Mouse (Mus musculus): ENCODE measurements around the gene Sh3pxd2a.
A peak's percentile ranks its signal among the peaks of the same experiment; 100 is the strongest.

The Sh3pxd2a gene

DNA sequence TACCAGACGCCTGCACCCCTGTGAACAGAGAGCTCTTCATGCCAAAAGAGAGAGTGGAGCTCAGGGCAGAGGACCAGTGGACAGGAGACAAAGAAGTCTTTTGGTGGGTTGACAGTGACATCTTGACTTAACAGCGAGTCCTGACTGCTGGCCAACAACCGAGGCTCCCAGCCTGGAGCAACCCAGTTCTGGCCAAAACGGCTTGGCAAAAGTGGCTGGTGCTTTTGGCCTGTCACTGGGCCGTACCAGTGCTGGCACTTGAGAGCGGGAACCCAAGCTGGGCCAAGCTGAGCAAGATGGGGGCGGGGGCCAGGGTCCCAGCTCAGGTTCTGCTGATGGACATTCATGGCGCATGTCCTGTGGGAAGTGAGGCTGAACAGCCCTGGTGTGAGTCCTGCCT lies 97.6 kb downstream of the Sh3pxd2a start:
- no peak for DNase-seq

DNA sequence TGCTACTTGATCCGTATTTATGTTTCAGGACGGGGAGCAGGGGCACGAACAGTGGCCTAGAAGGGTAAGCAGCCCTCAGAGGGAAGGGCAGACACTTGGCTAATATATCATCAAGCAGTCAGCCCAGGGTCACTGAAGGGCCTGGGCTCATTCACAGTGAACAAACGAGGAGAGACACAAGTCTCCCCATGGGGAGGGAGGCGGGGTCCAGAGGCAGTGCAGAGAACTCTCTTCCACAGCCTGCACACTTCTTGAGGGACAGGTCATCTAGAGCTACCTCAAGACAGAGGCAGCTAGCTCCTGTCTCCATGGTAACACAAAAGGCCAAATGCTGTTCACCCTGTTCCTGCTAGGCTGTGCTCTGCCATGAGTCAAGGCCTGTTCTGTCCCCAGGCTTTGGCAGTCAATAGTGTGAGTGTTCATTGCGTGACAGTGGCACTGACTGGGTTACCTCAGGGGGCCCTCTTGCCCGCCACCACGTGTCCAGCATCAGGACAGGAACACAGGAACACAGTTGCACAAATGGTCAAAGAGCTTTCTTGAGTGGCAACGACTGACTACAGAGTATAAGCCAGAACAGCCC lies 101.0 kb downstream of the Sh3pxd2a start:
- no peak for DNase-seq

DNA sequence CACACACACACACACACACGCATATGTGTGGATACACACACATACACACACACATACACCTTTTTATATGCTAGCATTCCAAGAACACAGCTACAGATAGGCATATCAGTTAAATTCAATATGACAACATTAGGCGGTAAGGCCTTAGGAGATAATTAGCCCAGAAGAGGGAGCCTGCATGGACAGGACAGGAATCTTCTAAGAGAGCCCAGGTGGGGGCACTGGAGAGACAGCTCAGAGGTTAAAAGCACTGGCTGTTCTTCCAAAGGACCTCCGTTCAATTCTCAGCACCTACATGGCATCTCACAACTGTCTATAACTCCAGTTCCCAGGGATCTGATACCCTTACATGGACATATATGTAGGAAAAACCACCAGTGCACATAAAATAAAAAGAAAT lies 103.3 kb downstream of the Sh3pxd2a start:
- DNase-seq, result no peak

DNA sequence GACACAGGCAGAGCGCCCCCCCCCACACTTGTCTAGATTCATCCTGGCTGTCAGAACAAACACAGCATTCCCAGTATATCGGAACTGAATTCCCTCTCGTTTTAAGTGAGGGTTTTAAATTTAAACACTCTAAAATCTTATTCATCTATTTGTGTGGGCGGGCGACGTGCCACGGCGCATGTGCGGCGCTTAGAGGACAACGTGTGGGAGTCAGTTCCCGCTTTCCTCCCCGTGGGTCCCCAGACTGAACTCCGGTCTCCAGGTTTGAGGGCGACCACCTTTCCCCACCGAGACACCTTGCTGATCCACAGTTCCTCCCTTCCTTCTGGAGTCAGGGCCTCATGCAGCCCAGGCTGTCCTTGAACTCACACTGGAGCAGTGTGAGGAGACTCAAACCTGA lies 104.2 kb downstream of the Sh3pxd2a start:
- DNase-seq, result no peak

DNA sequence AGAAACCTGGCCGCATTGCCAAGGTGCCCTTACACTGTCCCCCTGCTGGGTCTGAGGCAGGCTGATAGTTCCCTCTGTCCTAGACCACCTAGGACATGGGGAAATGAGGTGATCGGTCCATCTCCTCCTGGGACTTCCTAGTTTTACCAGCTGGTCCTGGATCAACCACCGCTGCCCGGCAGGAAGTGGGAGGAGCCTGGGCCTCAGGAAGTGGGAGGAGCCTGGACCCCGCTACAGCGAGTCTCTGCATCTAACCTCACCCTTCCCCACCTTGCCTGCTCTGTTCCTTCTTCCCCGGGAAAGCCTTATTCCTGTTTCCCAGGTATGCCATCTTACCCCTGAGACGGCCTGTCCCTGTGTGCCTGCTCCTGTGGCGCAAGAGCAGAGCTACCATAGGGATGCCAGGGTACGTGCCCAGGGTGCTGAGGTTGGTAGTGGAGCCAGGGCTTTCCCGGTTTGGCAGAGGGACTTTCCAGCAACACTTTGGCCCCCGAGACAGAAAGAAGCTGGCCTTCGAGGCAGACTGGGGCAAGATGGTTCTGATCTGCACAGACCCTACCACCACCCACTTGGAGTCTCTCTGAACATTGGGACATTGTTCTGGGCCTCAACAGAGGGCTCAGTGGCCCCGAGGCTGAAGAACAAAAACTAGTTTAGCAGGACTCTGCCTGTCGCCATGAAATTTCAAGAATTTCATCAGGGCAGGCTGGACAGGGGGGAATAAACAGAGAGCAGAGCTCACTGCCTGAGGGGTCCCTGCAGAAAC lies 104.9 kb downstream of the Sh3pxd2a start:
- no peak for DNase-seq

DNA sequence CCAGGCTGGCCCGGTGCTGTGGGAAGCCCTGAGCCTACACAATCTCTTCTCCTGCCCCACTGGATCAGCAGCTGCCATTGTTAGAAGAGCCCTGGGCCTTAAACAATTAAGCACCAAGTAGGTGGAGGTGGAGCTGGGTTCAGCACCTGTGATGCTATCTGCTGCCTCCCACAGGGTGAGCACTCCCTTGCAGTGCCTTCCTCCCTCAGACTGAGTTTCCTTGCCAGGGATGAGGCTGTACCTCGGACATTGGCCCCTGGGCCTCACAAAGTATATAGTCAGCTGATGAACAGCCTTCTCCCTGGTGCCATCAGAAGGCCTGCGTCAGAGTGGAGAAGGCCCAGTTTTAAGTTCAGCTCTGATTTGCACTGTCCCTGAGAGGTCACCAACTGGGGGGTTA lies 106.9 kb downstream of the Sh3pxd2a start:
- no peak for DNase-seq

- DNase-seq, result peak; percentile 86
Observed at GRCm38 (mm10) chr19:47356188-47356857, 107.9 kb downstream of the Sh3pxd2a start.

DNA sequence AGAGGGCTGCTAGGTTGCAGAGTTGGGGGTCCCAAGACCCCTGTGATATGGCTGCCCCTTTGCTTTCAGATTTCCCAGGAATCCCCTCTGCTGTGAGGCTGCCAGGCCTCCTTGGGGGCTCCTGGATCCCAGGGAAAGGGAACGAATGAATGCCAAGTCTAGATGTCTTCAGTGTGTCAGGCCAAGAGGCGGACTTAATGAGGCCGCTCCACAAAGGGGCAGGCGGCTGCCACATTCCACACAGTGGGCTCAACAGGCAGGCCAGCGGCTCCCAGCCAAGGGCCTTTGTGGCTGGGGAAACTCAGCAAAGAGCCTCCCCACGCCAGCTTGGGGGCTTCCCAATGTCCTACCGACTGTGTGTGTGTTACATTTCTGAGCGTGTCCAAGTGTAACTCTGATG lies 109.7 kb downstream of the Sh3pxd2a start:
- no peak for DNase-seq

- no peak for DNase-seq
Observed at GRCm38 (mm10) chr19:47349043-47349442, 115.2 kb downstream of the Sh3pxd2a start.

DNA sequence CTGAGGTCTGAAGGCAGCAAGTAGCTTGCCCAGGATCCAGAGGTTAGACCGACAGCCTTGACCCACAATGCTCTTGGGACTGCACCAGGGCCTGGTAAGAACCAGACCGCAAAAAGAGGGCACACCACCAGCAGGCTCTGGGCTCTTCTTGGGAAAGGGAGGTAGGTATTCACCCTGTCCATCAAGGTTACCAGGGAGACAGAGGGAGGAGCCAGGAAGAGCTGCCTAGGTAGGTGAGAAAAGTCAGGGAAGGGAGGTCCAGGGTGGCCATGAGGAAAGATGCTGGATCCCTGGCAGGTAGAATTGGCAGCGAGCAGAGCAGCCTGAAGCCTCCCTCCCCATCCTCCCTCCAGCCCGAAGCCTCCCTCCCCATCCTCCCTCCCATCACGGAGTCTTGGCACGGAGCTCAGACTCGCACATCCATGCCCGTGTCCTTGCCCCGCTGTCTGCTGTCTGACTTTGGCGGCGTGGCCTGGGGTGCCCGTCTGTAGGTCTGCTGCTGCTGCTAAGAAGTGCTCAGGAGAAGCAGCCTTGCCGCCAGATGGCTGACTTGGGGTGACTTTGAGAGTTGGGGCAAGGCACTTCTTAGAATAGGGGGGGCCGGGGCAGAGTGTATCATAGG lies 115.7 kb downstream of the Sh3pxd2a start:
- DNase-seq, result no peak

DNA sequence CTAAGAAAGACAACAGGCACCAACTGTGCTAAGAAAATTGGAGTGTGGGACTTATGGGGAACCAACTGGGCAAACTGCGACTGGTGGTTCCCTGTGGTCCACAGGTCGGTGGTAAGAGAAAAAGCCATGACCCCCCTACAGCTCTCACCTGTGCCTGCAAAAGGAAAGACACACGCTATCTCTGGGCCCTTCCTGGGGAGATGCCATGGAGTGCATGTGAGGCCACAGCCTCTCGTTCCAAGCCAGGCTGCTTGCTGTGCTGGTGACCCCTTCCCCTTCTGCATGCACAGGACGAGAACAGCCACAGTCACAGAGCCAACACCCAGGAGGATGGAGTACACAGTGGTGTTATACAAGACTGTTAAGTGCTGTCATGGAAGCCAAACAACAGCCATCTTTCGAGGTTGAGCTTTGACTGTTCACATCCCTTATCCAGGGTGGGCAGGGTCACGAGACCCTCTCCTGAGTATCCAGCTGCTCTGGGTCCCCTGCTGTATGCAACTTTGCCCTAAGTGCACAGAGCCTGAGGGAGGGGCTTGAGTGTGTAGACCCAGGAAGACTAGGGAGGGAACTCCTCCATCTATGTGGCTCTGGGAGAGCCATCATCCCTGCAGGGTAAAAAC lies 117.1 kb downstream of the Sh3pxd2a start:
- no peak for DNase-seq

DNA sequence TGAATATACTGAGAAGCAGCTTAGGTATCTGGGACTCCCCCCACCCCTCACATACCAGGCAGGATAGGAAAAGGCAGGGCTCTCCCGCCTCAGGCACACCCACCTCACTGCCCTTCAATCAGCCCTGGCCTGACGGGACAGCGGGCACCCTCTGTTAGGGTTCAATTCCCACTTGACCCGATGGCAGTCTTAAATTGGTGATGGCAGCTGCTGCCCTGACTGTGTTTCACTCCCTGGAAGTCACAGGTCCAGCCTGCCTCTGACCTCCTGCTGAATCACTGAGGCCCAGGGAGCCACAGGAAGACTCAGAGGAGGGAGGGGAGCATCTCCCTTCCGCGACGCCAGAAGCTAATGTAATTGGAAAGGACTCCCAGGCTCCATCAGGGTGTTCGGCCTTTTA lies 117.6 kb downstream of the Sh3pxd2a start:
- DNase-seq, result no peak

- no peak for DNase-seq
Observed at GRCm38 (mm10) chr19:47345851-47346568, 118.2 kb downstream of the Sh3pxd2a start.

GRCm38 (mm10) chr19:47343422-47343821 lies 120.8 kb downstream of the Sh3pxd2a start:
- no peak for DNase-seq

- DNase-seq, result peak; percentile 77
Observed at GRCm38 (mm10) chr19:47339165-47339564, 125.0 kb downstream of the Sh3pxd2a start.

DNA sequence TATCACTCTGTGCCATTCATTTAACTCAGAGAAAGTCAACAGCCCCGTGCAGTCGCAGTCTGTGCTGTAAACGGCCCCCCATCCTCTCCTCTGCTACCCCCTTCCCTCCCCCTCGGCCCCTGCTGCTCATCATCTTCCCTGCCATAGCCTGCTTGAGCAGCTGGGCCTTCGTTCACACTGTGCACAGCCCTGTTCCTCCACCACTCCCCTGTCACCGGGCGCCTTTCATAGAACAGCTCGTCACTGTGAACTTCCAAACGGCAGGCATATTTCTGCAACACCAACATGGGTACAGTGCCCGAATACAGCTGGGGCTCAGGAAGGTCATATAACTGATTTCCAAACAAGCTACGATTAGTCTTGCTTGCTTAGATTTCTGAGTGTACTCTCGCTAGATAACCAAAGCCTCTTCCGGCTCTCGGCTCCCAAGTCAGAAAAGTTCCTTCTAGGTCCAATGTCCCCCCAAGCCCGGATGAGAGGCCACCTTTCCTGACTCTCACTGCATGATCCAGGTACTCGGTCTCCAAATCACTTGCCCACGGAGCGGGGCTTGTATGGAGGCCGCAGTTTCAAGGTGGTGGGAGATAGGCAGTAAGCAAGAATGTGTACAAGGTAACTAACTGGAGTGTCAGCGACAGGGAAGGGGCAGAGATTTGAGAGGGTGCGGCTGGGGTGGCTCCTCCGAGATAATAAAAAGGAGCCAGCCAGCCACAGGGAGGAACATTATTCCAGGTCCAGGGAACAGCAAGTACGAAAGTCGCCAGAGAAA lies 125.6 kb downstream of the Sh3pxd2a start:
- no peak for DNase-seq

DNA sequence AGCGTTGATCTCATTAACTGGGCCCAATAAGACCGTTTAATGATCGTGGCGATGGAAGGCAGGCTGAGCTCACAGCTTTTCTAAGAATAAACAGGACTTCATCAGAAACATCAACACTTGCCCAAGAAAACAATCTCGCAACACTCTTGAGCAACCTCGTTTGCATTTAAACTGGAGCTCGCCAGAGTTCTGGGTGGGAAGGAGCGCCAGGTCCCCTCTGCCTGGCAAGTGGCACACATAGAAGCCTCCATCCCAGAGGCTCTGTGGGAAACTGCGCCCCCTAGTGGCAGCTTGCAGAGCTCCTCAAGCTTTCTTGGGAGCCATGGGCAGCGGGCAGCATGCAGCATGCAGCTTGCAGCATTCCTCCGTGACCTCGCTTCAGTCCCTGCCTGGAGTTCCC lies 126.5 kb downstream of the Sh3pxd2a start:
- DNase-seq, result peak; percentile 83

- no peak for DNase-seq
Observed at GRCm38 (mm10) chr19:47337191-47337590, 127.0 kb downstream of the Sh3pxd2a start.

DNA sequence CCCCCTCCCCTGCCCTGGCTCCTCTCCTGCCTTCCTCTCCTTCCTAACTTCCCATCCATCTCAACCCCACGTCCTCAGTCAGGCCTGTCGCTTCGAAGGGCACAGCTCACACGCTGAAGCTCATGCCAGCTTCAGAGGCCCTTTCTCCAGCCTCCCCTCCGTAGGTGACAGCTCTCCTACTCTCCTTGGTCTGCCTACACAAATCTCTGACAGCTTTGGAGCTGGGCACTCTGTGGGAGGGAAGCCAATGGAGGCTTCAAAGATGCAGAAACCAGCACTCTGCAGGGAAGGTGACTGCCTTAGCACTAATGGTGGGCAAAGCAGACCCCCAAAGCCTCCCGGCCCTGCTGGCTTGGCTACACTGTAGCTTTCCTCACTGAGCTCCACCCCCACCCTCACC lies 128.9 kb downstream of the Sh3pxd2a start:
- no peak for DNase-seq

GRCm38 (mm10) chr19:47334713-47335112 lies 129.5 kb downstream of the Sh3pxd2a start:
- no peak for DNase-seq

DNA sequence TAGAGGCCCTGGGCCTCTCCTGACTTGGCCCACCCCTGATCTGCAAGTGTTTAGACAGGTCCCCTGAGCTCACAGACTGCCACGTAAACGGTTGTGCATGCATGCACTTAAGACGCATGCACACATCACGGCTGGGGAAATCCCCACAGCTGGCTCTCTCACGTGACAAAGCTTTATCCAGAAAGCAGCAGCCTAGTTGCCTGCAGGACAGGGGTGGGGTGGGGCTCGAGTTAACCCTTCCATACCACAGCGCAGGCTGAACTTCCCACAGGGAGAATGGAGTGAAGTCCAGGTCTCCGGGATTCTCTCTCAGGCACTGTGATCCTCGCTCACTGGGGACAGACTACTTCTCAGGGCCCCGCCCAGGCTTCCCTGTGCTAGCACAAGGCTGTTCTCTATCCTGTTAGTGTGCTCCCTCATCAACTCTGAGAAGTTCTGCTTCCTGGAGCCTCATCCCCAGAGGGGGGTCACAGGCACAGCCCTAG lies 133.4 kb downstream of the Sh3pxd2a start:
- no peak for DNase-seq

DNA sequence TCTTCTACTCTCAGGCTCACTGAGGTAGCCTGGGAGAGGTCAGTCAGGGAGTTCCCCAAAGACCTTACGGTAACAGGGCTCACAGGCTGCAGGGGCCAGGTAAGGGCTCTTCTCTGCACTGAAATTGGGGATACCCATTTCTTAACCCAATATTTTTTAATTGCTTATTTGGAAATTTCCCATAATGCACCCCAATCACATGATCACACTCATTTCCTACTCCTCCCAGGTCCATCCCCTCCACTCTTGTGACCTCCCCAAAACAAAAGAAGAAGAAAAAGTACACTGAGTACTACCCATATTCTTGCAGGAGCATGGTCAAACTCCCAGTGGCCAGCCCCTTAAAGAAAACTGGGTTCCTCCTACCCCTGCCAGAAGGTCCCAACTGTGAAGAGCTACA lies 135.1 kb downstream of the Sh3pxd2a start:
- no peak for DNase-seq
